Mouse (Mus musculus) stomach, embryonic 15.5 days (tissue): Measurements from ENCODE around the gene Pcdh7. TPM values are rescaled to one million over a fixed set of nuclear protein-coding genes. Genes with fewer than 3 reads are reported as not detected.
"Not testable (repeated sequence)": the region's sequence is repeated elsewhere in the genome, so short reads cannot be mapped to it uniquely, and the experiment has no call there.

Experiments
- ATAC-seq: fragments of 200-750 bp; cut with Nextera tagmentation; 2 replicates; pipeline ENCODE4 v1.8.0; 2017; ENCODE audit warnings: low read depth, moderate number of reproducible peaks, moderate TSS enrichment; ENCODE audit not compliant: insufficient read depth, low FRiP score
- H3K27ac ChIP-seq: fragments of 300-500 bp; sonication (generic); 2 replicates; pipeline ENCODE4 v1.5.1; 2015; ENCODE audit warnings: mild to moderate bottlenecking, inconsistent platforms
- H3K27me3 ChIP-seq: fragments of 300-500 bp; sonication (generic); replicated peaks from 2 replicates; pipeline ENCODE4 v1.6.1; 2015; ENCODE audit warnings: inconsistent platforms
- H3K36me3 ChIP-seq: fragments of 300-500 bp; sonication (generic); 2 replicates; pipeline ENCODE4 v1.6.1; 2015; ENCODE audit warnings: inconsistent platforms
- H3K4me1 ChIP-seq: fragments of 300-500 bp; sonication (generic); 2 replicates; pipeline ENCODE4 v1.6.1; 2015; ENCODE audit warnings: inconsistent platforms
- H3K4me2 ChIP-seq: fragments of 300-500 bp; sonication (generic); 2 replicates; pipeline ENCODE4 v1.6.1; 2015; ENCODE audit warnings: mild to moderate bottlenecking, inconsistent platforms
- H3K4me3 ChIP-seq: fragments of 300-500 bp; sonication (generic); replicated peaks from 2 replicates; pipeline ENCODE4 v1.5.1; 2015; ENCODE audit warnings: inconsistent platforms
- H3K9ac ChIP-seq: fragments of 300-500 bp; sonication (generic); 2 replicates; pipeline ENCODE4 v1.6.1; 2015; ENCODE audit warnings: inconsistent platforms
- H3K9me3 ChIP-seq: fragments of 300-500 bp; sonication (generic); 2 replicates; pipeline ENCODE4 v1.6.1; 2016; ENCODE audit warnings: inconsistent platforms
- WGBS: fragments of 180-500 bp; shearing (Covaris S2); methylation state at CpG from one replicate; pipeline ENCODE4 v1.1.7; 2015; 5-methylcytosine and 5-hydroxymethylcytosine counted together
- polyA plus RNA-seq: library from polyadenylated mRNA; unstranded; fragments of >200 nt; fragmentation: Nextera tagmentation; extraction: Ambion mirVana; gene quantifications from 2 replicates; pipeline ENCODE4 v1.2.1, GENCODE M21; 2015

Pcdh7 gene
- polyA plus RNA-seq, 1 experiment from 2014 or later = 10.0 TPM

GRCm38 (mm10) chr5:58083972-58084371 is 366.2 kb downstream of the Pcdh7 start:
- ATAC-seq = no peak
- Histone ChIP-seq H3K36me3 (no peaks in the 10 kb centered on the region), H3K4me1 (no peaks in the 10 kb centered on the region), H3K9ac (no peak overlapping the region), H3K4me2 (no peak overlapping the region), H3K9me3 (no peaks in the 10 kb centered on the region), H3K4me3 (no peak overlapping the region), H3K27ac (no peak overlapping the region), H3K27me3 (no peaks in the 10 kb centered on the region)
- 85% methylated on average over 6 of the region's 6 CpGs for WGBS

- Histone ChIP-seq H3K27ac (no peak overlapping the region), H3K4me1 (no peaks in the 10 kb centered on the region), H3K27me3 (no peaks in the 10 kb centered on the region), H3K4me2 (no peak overlapping the region), H3K4me3 (no peak overlapping the region), H3K9me3 (no peaks in the 10 kb centered on the region), H3K36me3 (no peaks in the 10 kb centered on the region), H3K9ac (no peak overlapping the region)
- WGBS = 78% methylated on average over 4 of the region's 4 CpGs
- ATAC-seq = no peak
Measured at GRCm38 (mm10) chr5:58108665-58109364, 391.0 kb downstream of the Pcdh7 start.

GRCm38 (mm10) chr5:58116096-58116495 is 398.3 kb downstream of the Pcdh7 start:
- Histone ChIP-seq H3K4me2 (no peak overlapping the region), H3K27ac (no peak overlapping the region), H3K4me1 (no peaks in the 10 kb centered on the region), H3K4me3 (no peak overlapping the region), H3K36me3 (no peaks in the 10 kb centered on the region), H3K9ac (no peak overlapping the region), H3K9me3 (no peaks in the 10 kb centered on the region), H3K27me3 (no peaks in the 10 kb centered on the region)
- WGBS = 71% methylated on average over 3 of the region's 3 CpGs
- ATAC-seq = no peak

GRCm38 (mm10) chr5:58117896-58118295 is 400.1 kb downstream of the Pcdh7 start:
- no peak for ATAC-seq
- Histone ChIP-seq H3K27me3 (no peaks in the 10 kb centered on the region), H3K4me3 (no peak overlapping the region), H3K4me1 (no peaks in the 10 kb centered on the region), H3K36me3 (no peaks in the 10 kb centered on the region), H3K27ac (no peak overlapping the region), H3K9ac (no peak overlapping the region), H3K9me3 (no peaks in the 10 kb centered on the region), H3K4me2 (no peak overlapping the region)
- WGBS = 77% methylated on average over 3 of the region's 3 CpGs

- H3K4me1 ChIP-seq = no peaks in the 10 kb centered on the region
- H3K9me3 ChIP-seq = no peaks in the 10 kb centered on the region
- H3K27ac ChIP-seq = no peak overlapping the region
- no peak overlapping the region for H3K4me2 ChIP-seq
- H3K36me3 ChIP-seq = no peaks in the 10 kb centered on the region
- no peak overlapping the region for H3K9ac ChIP-seq
- WGBS = 35% methylated on average over 3 of the region's 3 CpGs
- ATAC-seq = no peak
- H3K27me3 ChIP-seq = no peaks in the 10 kb centered on the region
- H3K4me3 ChIP-seq = no peak overlapping the region
Measured at GRCm38 (mm10) chr5:58118930-58119611, 401.3 kb downstream of the Pcdh7 start.

- no peaks in the 10 kb centered on the region for H3K4me1 ChIP-seq
- no peak overlapping the region for H3K4me2 ChIP-seq
- ATAC-seq = no peak
- no peaks in the 10 kb centered on the region for H3K9me3 ChIP-seq
- H3K27me3 ChIP-seq = no peaks in the 10 kb centered on the region
- H3K36me3 ChIP-seq = no peaks in the 10 kb centered on the region
- no peak overlapping the region for H3K9ac ChIP-seq
- no peak overlapping the region for H3K27ac ChIP-seq
- WGBS = 67% methylated on average over 2 of the region's 2 CpGs
- no peak overlapping the region for H3K4me3 ChIP-seq
Measured at GRCm38 (mm10) chr5:58143897-58144296, 426.1 kb downstream of the Pcdh7 start.

- no peaks in the 10 kb centered on the region for H3K9me3 ChIP-seq
- H3K36me3 ChIP-seq = no peaks in the 10 kb centered on the region
- H3K4me2 ChIP-seq = no peak overlapping the region
- H3K4me3 ChIP-seq = no peak overlapping the region
- no peak for ATAC-seq
- no peaks in the 10 kb centered on the region for H3K27me3 ChIP-seq
- H3K9ac ChIP-seq = no peak overlapping the region
- no peak overlapping the region for H3K27ac ChIP-seq
- WGBS = 70% methylated on average over 5 of the region's 5 CpGs
- no peaks in the 10 kb centered on the region for H3K4me1 ChIP-seq
Measured at GRCm38 (mm10) chr5:58153966-58154365, 436.2 kb downstream of the Pcdh7 start.

GRCm38 (mm10) chr5:58172218-58172617 is 454.5 kb downstream of the Pcdh7 start:
- no peak overlapping the region for H3K4me3 ChIP-seq
- H3K27me3 ChIP-seq = no peaks in the 10 kb centered on the region
- H3K4me2 ChIP-seq = no peak overlapping the region
- H3K36me3 ChIP-seq = no peaks in the 10 kb centered on the region
- no peak overlapping the region for H3K9ac ChIP-seq
- no peaks in the 10 kb centered on the region for H3K4me1 ChIP-seq
- H3K27ac ChIP-seq = no peak overlapping the region
- ATAC-seq = no peak
- H3K9me3 ChIP-seq = no peaks in the 10 kb centered on the region

GRCm38 (mm10) chr5:58174335-58174734 is 456.6 kb downstream of the Pcdh7 start:
- H3K27ac ChIP-seq, ATAC-seq, H3K9me3 ChIP-seq, H3K9ac ChIP-seq, H3K4me1 ChIP-seq, H3K27me3 ChIP-seq, H3K36me3 ChIP-seq, H3K4me2 ChIP-seq, H3K4me3 ChIP-seq: not testable (repeated sequence)

- 91% methylated on average over 3 of the region's 3 CpGs for WGBS
- no peak for ATAC-seq
- no peaks in the 10 kb centered on the region for H3K36me3 ChIP-seq
Measured at GRCm38 (mm10) chr5:58175532-58175931, 457.8 kb downstream of the Pcdh7 start.

More at GRCm38 (mm10) chr5:58175532-58175931, 457.8 kb downstream of the Pcdh7 start:
- Histone ChIP-seq H3K4me2 (no peak overlapping the region), H3K27me3 (no peaks in the 10 kb centered on the region), H3K4me3 (no peak overlapping the region), H3K9ac (no peak overlapping the region), H3K9me3 (no peaks in the 10 kb centered on the region), H3K27ac (no peak overlapping the region), H3K4me1 (no peaks in the 10 kb centered on the region)
